Mouse (Mus musculus): ENCODE data around the gene Tmcc3.

The Tmcc3 gene

DNA sequence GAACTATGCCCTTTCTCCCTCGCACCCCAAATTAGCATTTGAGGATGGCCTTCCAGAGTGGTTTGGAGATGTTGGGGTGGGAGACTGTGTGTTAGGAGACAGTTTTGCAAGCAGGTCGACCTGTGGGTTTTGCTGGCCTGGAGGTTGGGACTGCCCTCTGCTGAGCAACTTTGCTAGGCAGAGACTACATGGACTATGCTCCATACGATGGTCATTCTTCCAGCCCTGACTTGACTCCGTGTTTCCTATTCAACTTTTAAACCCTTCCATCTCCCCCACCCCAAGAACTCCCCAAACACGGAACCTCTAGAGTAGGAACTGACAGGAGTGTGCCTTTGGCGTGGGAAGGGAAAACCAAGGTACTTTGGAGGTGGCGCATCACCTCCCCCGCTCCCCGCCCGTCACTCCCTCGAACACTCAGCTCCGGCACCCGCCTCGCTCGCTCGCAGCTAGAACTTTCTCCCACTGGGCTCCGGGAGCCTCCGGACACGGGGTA is at the start of gene Tmcc3:
Tmcc3 (plus strand) TSS at position 439 of the 496 bp plus-strand sequence.
- DNase-seq: no peak

- no peak for DNase-seq
Measured at GRCm38 (mm10) chr10:94262646-94263045, 49.1 kb upstream of the Tmcc3 start.

- DNase-seq: no peak
Measured at GRCm38 (mm10) chr10:94263211-94263610, 48.5 kb upstream of the Tmcc3 start.

- DNase-seq: no peak
Measured at GRCm38 (mm10) chr10:94265656-94266542, 45.9 kb upstream of the Tmcc3 start.

- DNase-seq: no peak
Measured at GRCm38 (mm10) chr10:94275321-94275720, 36.4 kb upstream of the Tmcc3 start.

DNA sequence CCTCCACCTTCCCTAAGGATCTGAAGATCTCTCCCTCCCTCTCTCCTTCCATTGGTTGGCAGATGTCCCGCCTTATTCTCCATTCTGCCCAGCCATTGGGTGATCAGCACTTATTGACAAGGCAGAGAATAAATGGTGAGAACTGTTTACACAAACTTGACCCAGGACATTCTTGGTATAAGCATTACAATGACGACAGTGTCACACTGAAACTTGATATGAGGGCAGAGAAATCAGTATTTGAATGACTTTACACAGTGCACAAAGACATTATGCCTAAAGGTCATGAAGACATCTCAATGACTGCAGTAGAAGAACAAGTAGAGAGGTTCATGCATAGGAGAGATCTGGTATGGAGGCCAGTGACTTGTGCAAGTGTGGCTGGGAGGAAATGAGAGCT is 35.2 kb upstream of the Tmcc3 start:
- no peak for DNase-seq

DNA sequence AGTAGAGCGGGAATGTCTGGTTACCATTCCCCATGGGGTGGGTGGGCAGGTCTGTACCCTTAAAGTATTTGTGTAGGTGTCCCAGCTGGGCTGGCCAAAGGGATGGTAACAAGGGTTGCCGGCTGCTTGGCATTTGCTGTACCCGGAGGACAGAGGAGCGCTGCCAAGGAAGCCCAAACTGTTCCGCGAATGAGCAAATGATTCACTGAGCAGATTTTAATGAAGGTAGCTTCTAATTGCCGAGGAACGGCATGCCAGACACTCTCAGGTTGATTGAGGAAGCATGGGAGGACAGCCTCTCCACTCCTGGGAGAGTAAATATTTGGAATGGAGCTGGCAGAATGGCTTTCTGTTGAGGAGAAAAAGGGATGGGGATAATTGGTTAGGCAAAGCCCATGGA is 29.6 kb upstream of the Tmcc3 start:
- DNase-seq: no peak

DNA sequence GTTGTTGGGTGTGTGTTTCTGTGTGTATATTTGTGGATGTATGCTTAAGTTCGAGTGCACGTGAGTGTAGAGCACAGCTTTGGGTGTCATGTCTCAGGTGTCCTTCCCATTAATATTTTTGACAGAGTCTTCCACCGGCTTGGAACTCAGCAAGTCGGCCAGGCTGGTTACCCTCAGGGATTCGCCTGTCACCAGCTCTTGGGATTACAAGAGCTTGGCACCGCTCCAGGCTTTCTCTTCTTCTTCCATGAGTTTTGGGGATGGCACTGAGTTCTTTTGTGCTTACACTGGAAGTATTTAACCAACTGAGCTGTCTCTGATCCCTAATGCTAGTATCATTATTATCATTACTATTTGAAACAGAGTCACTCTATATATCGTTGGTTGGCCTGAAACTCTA is 29.0 kb upstream of the Tmcc3 start:
- DNase-seq: no peak

DNA sequence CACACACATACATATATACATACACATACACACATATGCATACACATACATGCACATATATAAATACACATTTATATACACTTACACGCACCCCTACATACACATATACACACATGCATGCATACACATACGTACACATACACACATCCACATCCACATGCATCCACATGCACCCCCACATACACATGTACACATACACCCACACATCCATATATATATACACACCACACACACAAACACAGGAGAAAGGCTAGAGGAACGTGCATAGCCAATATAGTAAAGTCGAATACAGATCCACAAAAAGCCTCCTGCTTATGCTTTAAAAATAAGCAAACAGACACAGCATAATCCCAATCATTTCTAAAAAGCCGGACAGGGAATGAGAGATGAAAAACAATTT is 17.3 kb upstream of the Tmcc3 start:
- DNase-seq: no peak

- no peak for DNase-seq
Measured at GRCm38 (mm10) chr10:94294933-94295750, 16.6 kb upstream of the Tmcc3 start.

- no peak for DNase-seq
Measured at GRCm38 (mm10) chr10:94295923-94296605, 15.7 kb upstream of the Tmcc3 start.

GRCm38 (mm10) chr10:94298471-94298870 is 13.3 kb upstream of the Tmcc3 start, which contains the start of gene Gm4792:
Gene Gm4792, minus strand, starts transcription at chr10:94298703.
- DNase-seq: no peak

DNA sequence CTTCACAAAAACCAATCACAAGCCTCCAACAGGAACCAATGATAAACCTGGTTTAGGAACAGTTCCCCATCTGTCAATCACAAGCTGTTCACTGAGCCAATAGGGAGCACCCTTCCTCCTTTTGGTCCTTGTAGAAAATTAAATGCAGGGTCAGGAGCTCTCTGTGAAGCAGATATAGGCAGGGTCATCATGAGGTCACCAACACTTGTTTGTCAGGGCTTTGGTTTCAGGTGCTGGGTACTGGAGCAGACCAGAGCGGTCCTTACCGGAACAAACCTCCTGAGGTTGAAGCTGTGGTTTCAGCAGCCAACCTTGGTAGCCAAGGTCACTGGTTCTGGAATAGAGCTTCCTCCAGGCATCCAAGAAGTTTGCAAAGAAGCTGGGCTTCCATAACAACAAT is 12.4 kb upstream of the Tmcc3 start:
- DNase-seq: no peak

- DNase-seq: no peak
Measured at GRCm38 (mm10) chr10:94304064-94304657, 7.6 kb upstream of the Tmcc3 start.

DNA sequence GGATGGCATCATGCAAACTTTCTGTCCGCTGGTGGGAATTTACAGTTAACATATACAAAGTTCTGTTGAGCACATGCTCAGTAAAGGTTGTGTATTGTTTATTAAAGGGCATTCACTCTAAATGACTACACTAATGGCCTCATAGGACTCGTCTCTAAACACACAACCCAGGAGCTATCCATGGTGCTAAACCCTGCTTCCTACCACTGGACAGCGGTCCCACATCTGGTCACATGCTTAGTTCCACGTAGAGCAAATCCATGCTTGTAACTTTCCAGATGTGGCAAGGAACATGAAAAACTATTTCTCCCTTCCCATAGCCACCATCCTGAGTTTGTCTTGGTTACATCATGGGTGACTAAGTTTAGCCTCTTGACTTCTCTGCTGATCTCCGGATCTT is 6.2 kb upstream of the Tmcc3 start:
- no peak for DNase-seq

GRCm38 (mm10) chr10:94310499-94311267 is 1.1 kb upstream of the Tmcc3 start:
- DNase-seq: no peak

DNA sequence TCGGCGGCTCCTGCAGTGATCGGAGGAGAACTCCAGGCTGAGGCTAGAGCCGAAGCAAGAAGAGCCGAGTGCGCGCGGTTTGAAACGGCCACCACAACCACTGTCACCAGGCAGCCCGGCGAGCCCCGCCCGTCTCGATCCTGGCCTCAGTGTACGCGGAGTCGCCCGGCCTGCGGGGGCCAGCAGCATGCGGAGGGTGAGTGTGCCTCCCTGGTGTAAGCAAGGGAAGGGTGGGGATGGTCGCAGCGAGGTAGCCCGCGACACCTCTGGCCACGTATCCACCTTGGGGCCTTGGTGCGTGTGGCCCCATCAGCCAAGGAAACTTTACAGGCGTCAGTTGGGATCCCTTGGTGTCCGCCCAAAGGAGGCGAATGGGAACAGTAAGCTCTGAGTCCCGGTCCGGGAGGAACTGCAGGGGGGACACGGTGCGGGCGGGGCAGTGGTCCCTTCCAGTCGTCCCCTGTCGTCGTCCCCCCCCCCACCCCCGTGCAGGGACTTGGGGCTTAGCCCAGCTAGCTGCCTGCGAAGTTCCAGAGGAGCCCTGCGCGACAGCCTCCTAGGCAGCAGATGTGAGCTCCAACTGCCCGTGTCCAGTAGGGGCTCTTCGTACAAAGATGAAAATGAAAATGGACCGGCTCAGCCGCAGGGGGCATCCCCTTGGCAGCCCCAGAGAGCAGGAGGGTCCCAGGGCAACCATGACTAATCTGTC is 412 bp downstream of the Tmcc3 start:
- DNase-seq: no peak

GRCm38 (mm10) chr10:94313146-94313545 is 1.4 kb downstream of the Tmcc3 start:
- no peak for DNase-seq

DNA sequence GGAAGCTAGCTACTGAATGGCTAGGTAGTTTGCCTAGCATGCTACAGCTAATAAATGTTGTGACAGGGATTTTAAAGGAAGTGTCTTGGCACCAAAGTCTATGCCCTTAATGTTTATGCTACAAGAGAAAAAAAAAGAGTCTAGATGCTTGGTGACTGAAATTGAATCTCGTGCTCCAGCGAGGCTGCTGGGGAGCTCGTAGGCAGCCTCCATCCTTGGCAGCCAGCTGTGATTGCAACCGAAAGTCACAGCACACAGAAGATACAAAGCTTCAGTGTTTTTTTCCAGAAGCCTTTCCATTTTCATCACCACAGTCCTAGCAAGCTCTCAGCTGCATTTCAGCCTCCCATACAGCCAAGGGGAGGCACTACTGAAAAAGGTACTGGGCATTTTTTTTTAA is 6.8 kb downstream of the Tmcc3 start:
- DNase-seq: no peak

DNA sequence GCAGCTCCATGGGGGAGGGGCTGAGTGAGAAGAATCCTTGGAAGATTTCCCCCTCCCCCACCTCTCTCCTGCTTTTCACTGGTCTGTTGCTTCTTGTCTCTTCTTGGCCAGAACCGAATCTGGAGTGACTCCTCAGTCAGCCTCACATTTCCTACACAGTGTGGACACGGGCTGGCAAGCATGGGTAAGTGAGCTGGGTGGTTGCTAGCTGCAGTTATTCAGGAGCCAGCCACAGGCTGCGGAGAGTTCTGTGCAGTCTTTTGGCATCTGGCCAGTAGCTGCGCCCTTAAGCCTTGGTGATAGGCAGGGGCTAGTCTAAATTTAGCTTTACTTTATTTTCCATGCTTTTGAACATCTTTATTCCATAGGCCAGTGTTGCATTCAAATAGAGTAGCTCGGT is 18.2 kb downstream of the Tmcc3 start:
- no peak for DNase-seq

Measured in thymus, postnatal 14 days (tissue).